Mouse (Mus musculus) right cerebral cortex, postnatal 14 days (tissue): ENCODE measurements around the gene Hyal2.

Experiments used
- DNase-seq: peaks from one replicate; pipeline ENCODE4 v3.0.0; 2022

The Hyal2 gene

GRCm38 (mm10) chr9:107615035-107615434 is 47.3 kb downstream of the Hyal2 start:
- no peak for DNase-seq

DNA sequence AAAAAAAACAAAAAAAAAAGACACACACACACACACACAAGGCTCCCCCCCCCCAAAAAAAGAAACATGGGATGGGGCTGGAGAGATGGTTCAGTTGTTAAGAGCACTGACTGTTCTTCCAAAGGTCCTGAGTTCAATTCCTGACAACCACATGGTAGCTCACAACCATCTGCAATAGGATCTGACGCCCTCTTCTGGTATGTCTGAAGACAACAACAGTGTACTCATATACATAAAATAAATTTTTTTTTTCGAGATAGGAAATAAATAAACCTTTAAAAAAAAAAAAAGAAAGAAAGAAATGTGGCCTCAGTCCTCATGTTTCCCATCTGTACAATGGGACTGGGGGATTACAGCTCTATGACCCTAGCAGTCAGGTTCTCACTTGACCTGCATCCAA is 49.7 kb downstream of the Hyal2 start:
- DNase-seq = no peak

- no peak for DNase-seq
Measured at GRCm38 (mm10) chr9:107618098-107618497, 50.4 kb downstream of the Hyal2 start.

- DNase-seq = no peak
Measured at GRCm38 (mm10) chr9:107618778-107619545, 51.2 kb downstream of the Hyal2 start.

DNA sequence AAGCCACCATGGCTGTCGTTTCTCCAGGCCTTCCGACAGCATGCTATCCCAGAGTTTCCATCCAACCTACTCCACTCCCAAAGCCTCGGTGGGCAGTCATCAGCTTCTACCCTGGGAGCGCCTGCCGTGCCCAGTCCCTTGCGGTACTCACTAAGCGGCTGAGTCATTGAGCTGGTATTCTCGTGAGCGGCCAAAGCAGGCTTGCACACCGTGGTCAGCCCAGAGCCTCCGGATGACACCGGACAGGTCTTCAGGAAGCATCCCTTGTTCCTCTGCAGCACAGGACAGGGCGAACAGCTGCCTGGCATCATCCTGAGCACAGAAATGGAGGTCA is 51.8 kb downstream of the Hyal2 start:
- DNase-seq = no peak

GRCm38 (mm10) chr9:107620954-107621353 is 53.2 kb downstream of the Hyal2 start:
- DNase-seq = no peak
